Mouse (Mus musculus) adrenal gland, adult (tissue): ENCODE data around the gene Evl.
"Not testable (repeated sequence)": the region's sequence is repeated elsewhere in the genome, so short reads cannot be mapped to it uniquely, and the experiment has no call there.

Experiments
- DNase-seq, 2 experiments: peaks; one replicate each; pipeline ENCODE4 v3.0.0; 2022 to 2023; ENCODE audit warnings: low spot score in 1 of 2; ENCODE audit not compliant: inconsistent age in 2 of 2

The Evl gene

DNA sequence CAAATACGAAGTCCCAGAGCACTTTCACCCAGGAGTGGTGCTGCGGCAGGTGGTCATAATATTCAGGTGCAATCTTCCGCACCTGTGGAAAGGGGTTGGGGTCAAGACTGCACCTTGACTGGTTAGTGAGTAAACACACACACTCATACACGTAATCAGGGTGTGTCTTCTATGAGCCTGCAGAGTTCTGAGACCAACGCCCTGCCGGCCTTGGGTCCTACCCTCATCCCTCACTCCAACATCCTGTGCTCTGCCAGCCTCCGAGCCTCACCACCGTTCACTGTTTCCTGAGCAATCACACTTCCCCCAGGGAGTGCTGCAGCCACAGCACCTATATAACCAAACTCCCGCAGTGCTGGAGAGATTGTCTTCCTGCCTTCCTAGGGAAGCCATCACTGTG is 136.0 kb downstream of the Evl start:
- no peak for DNase-seq

DNA sequence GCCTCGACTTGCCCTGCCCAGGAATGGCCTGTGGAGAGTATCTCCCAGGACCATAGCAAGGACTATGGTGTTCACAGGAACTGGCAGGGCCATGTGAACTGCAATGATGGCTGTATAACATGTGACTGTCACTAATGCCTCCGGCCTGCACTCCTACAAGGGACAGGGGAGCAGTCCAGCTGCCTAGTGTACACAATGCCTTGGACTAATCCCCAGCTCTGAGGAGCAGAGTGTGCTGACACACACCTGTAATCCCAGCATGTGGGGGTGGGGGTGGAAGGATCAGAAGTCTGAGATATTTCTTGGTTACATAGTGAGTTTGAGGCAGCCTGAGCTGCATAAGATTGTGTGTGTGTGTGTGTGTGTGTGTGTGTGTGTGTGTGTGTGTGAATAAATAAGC is 139.1 kb downstream of the Evl start:
- DNase-seq = no peak

DNA sequence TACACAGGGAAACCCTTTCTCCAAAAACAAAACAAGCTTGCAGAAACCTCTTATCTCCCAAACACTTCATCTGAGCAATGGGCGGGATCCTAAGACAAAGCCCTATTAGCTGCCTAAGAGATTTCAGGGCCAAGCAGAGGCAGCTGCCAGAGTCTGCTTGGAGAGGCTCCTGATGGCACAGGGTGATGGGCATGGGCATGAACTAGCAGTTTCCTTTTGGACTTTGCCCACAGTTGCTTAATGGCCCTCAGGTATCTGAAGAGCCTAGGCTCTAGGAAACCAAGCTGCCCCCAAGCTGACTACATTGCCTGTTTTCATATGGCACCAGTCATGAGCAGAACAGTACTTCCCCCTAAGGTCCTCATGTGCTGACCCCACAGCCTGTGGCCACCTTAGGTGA is 139.7 kb downstream of the Evl start:
- no peak for DNase-seq

DNA sequence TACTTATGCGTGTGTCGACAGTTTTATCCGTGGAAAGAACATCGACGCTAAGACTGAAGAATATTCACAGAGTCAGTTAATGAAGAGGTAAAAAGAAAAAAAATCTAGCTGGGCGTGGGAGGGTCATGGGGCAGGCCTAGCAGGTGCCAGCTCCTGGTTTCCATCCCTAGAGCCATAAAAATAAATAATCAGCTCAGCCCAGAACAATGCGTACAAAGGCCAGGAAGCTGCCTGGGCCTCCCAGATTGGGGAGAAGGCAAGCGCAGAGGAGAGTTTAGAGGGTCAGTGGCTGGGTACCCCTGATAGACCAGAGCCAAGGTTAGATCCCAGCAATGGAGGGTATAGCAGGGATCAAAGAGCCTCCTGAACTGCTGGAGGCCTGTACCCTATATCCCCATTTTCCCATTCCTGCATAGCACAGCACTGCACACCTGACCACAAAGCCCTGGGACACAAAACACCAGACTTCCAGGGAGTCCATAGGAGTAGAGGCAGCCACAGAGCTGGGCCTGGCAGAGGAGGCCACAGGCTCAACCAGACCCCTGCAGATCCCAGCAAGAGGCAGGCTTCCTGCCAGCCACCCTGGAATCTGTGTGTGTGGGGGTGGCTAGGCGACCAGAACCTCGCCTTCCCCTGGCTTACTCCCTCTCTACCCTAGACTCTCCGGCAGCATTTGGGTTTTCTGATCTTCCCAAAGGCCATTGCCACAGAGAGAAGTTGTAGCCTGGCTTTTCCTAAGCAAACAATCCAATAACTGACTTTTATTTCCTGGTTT is 144.4 kb downstream of the Evl start:
- DNase-seq = no peak

- no peak for DNase-seq
These were observed 145.1 kb downstream of the Evl start for GRCm38 (mm10) chr12:108699576-108699975.

DNA sequence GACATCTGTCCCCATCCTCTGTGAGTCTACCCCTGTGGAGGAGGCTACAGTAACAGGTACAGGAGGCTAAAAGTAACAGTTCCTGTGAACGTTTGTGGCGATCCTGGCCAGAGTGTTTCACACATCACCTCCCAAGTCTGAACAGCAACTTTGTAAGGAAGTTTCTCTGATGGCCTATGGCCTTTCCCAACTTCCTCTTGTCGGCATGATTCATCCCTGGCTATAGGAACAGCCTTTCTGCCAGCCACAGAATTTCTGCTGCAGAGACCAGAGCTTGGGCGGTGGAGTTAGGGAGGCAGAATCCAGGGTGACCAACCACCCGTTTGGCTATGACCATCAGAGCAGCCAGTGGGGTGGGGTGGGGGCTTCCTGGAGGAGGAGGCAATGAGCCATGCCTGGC is 145.5 kb downstream of the Evl start:
- no peak for DNase-seq

DNA sequence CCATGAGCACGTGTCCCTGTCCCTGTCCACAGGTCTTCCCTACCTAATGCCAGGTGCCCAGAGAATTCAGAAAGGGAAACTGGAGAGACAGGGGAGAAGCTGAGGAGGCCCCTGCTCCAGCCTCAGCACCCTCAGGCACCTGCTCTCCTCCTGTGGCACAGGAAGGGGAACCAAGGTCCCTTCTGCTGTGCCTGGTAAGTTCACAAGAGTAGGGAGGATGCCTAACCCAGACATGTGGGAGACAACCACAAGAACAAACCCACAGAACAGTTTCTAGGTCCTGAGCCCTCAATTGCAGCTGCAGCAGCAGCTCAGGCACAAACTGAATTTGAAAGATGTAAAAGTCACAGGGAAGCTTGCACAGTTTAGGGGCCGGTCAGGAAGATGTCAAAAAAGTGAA is 146.7 kb downstream of the Evl start:
- DNase-seq = no peak

- no peak for DNase-seq
These were observed 147.7 kb downstream of the Evl start, which contains the start of gene Degs2 for GRCm38 (mm10) chr12:108702185-108702584. Degs2 (minus strand) TSS chr12:108702315.

- no peak for DNase-seq
These were observed 151.0 kb downstream of the Evl start for GRCm38 (mm10) chr12:108705486-108705885.

DNA sequence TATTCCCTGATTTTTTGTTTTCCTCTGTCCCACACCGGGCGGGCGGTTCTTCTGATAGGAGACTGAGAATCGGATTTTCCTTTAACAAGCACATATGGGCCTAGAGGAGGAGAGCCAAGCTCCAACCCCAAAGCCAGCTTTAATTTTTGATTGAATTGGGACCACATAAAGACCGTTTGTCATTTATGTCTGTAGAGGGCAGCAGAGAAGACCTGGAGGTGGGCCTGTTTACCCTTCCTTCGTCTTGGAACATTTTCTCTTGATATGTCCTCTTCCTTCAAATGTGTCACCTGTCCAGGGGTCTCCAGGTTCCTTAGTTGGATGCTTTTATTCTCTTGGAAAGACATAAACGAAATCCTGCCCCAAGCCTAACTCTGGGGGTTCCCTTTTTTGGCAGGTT is 151.6 kb downstream of the Evl start:
- no peak for DNase-seq

GRCm38 (mm10) chr12:108709386-108709785 is 154.9 kb downstream of the Evl start:
- no peak for DNase-seq

DNA sequence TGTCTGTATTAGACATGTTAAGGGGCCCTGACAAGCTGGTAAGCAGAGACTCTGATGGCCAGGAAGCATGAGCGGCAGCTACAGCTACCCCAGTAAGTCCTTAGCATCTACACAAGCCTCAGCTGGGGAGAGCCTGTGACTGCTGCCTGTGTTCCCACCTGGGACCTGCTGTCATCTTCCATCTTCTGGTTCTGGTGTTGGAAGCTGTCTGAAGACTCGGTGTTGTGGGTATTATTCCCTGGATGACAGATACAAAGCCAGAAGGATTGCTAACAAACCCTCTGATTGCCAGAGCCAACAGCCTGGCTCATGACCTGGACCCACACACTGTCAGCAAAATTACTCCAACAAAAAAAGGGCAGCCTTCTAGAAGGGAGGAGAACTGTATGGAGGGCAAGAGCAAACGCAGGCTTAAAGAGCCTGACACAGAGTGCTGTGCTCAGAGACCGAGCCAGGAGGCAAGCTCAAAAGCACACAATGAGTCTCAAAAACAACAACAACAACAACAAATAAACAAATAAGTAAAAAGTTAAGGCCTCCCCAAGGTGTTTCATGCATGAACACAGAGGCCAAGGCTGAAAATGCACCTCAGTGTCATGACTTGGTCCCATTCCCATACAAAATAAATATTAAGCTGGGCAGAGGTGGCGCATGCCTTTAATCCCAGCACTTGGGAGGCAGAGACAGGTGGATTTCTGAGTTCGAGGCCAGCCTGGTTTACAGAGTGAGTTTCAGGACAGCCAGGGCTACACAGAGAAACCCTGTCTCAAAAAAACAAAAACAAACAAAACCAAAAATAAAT is 155.6 kb downstream of the Evl start:
- no peak for DNase-seq

DNA sequence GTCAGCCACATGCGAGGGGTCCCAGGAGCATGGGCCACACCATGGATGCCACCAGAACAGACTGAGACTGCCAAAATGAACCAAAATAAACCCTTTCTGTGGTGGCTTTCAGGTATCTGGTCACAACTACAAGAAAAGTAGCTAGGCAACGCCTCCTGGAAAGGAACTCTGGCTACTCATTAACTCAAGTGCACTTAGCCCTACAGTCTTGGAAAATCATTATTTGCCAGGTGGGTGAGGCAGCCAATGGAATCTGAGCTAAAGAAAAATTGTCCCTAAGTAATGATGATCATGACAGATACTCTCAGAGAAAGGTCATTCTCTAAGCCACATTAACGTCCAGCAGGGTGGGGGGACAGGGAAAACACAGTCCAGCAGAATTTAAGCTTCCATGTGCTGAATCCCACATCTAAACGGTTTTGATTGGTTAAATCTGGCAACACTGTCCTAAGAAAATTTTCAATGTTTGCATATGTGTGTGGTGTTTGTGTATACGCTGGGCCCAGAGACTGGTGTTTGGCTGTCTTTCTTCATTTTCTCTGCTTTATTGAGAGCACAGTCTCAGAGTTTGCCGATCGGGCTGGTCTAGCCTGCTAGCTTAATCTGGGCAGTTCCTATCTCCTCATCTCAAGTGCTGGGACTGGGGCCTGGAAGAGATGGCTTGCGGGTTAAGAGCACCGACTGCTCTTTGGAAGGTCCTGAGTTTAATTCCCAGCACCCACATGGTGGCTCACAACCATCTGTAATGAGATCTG is 156.5 kb downstream of the Evl start:
- no peak for DNase-seq

DNA sequence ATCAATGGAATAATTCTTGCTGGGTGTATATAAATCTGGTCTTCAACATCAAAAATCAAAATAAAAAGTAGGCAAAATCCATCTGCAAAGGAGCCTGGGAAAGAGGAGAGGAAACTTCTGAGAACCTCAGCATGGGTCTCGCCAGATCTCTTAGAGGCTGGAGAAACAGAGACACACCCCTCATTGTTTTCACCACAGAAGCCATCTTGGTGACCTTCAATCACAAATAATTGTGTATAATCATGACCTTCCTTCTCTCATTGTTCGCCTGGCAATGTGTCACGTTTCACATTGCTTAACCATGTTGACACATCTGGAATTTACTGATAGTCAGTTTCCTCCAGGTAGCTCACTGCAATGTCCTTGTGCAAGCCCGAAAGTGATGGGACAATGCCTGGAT is 158.0 kb downstream of the Evl start:
- no peak for DNase-seq

GRCm38 (mm10) chr12:108713972-108714371 is 159.5 kb downstream of the Evl start:
- not testable (repeated sequence) for DNase-seq

- DNase-seq = no peak
These were observed 161.3 kb downstream of the Evl start for GRCm38 (mm10) chr12:108715854-108716253.

- DNase-seq = no peak
These were observed 164.0 kb downstream of the Evl start for GRCm38 (mm10) chr12:108718485-108718884.

- no peak for DNase-seq
These were observed 167.9 kb downstream of the Evl start for GRCm38 (mm10) chr12:108722464-108722863.

- DNase-seq = no peak
These were observed 169.3 kb downstream of the Evl start for GRCm38 (mm10) chr12:108723841-108724240.

DNA sequence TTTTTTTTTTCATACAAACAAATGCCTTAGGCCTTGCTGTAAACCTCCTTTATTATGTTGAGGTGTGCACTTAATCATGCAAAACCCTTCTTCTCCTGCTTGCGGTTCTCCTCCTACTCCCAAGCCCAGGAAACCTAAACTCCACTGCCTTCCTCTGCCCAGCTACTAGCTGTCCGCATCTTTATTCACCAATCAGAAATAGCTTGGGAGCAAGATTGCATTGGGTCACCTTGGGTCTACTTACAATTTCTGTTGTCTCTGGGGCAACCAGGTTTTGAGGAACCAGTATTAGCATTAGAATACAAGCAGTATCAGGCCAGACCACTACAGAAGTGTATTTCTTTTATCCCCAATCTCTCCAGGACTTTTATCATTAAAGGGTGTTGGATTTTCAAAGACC is 179.9 kb downstream of the Evl start:
- DNase-seq = no peak

DNA sequence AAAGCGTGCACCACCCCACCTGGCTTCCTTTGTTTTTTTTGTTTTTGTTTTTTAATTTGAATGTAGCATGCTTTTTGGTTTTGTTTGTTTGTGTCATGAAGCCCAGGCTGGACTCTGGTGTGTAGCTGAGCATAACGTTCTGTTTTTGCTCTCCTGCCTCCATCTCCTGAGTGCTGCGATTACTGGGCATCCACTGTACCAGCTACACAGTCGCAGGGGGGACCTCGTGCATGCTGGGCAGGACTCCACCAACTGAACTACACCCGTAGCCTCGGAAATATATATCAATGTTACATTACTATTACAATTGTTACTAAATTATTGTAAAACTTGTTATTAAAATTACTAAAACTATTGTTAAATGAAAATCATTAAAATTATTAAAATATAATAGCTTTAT is 183.3 kb downstream of the Evl start:
- DNase-seq = no peak
